Mouse (Mus musculus) c-Kit-positive CD71-negative TER-119-negative erythroid progenitor cells, embryonic 14.5 days (primary cell): ENCODE results near the gene Fam171a1.

ENCODE experiments used
- DNase-seq: peaks from one replicate; pipeline ENCODE4 v3.0.0-alpha.2; 2013; ENCODE audit warnings: low read depth

Gene Fam171a1

DNA sequence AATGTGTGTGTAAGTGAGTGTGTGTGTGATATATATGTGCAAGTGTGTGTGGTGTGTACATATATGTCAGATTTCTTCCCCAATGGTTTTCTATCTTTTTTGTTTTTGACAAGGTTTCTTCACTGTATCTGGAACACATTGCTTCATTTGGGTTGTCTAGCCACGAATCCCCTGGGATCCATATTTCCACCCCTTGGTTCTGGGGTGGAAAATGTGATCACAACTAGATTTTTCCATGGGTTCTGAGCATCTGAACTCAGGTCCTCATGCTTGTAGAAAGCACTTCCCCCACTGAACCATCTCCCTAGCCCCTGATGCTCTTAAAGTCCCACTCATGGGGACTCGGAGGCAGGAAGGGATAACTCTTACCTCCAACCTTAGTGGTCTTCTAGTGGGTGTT, 159.3 kb downstream of the Fam171a1 start:
- no peak for DNase-seq

DNA sequence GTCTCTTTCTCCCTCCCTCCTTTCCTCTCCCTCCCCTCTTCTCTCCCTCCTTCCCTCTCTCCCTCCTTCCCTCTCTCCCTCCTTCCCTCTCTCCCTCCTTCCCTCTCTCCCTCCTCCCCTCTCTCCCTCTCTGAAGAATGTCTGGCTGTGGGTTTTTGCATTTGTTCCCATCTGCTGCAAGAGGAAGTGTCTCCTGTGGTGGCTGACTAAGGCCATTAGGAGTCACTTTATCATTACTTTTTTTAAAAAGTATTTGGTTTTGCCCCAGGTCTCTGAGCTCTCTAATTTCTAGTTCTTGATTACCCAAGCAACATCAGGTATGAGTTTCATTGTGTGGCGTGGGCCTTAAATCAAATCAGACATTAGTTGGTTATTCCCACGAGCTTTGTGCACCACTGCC, 162.1 kb downstream of the Fam171a1 start:
- DNase-seq, result no peak
